Mouse (Mus musculus) myocyte (in vitro differentiated cells): Measurements from ENCODE around the gene Pbx1.

Source experiments
- CEBPB ChIP-seq: IDR thresholded peaks from 2 replicates; pipeline ENCODE4 v1.6.1; 2011; ENCODE audit warnings: mild to moderate bottlenecking, moderate library complexity; ENCODE audit not compliant: poor library complexity, insufficient read depth, severe bottlenecking
- POLR2A ChIP-seq: IDR thresholded peaks from one replicate; pipeline ENCODE4 v1.6.1; 2011; ENCODE audit warnings: low read depth, mild to moderate bottlenecking, control low read depth, moderate library complexity; ENCODE audit not compliant: insufficient read length
- POLR2AphosphoS2 ChIP-seq: IDR thresholded peaks from one replicate; pipeline ENCODE4 v1.6.1; 2011; ENCODE audit warnings: low read depth, control low read depth; ENCODE audit not compliant: insufficient read length

- TF ChIP-seq CEBPB (no peak), POLR2AphosphoS2 (no peak), POLR2A (no peak)
Observed at GRCm38 (mm10) chr1:168355985-168356556, 76.0 kb downstream of the Pbx1 start.
